Mouse (Mus musculus) spleen, adult 2 months (tissue): ENCODE results near the gene Tpk1.

ENCODE experiments used
- CTCF ChIP-seq: fragments of 200-500 bp; IDR thresholded peaks from 2 replicates; pipeline ENCODE4 v1.5.1; 2011; ENCODE audit warnings: mild to moderate bottlenecking, inconsistent platforms; ENCODE audit not compliant: insufficient read depth, insufficient read length, insufficient replicate concordance; ENCODE audit errors: extremely low read depth
- POLR2A ChIP-seq: fragments of 200-500 bp; IDR thresholded peaks from 2 replicates; pipeline ENCODE4 v1.6.1; 2011; ENCODE audit warnings: low read depth, low read length, inconsistent platforms

DNA sequence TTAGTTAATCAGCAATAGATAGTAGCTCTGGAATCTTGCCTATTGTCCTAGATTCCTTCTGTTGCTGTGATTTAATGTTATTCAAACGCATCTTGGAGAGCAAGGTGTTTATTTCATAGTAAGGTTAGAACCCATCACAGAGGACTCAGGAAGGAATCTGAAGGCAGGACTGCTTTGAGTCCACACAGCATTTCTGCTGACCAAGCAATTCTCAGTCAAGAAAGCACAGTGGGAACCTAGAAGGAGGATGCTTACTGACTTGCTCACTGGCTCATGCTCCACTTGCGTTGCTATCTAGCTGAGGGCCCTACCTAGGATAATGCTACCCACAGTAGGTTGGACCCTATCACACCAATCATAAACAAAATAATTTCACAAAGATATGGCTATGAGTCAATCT, 130.6 kb downstream of the Tpk1 start:
- TF ChIP-seq POLR2A, result no peak
- TF ChIP-seq CTCF, result no peak
